Mouse (Mus musculus) MEL (cell line): ENCODE results near the gene Dqx1. TPM values are rescaled to one million over a fixed set of nuclear protein-coding genes. Genes with fewer than 3 reads are reported as not detected.

ENCODE experiments used
- DNase-seq: peaks from one replicate; pipeline ENCODE4 v3.0.0; 2011; ENCODE audit warnings: low read depth, low spot score
- H3K27ac ChIP-seq: 2 replicates; pipeline ENCODE4 v1.5.1; 2012; ENCODE audit warnings: low read depth, mild to moderate bottlenecking, control low read depth, low read length, moderate library complexity; ENCODE audit not compliant: control insufficient read depth
- H3K27me3 ChIP-seq, 2 experiments: fragments of 150-350 bp in 1 of 2; sonication (generic) in 1 of 2; 2 replicates each; pipeline ENCODE4 v1.6.1; 2012; ENCODE audit warnings: low read length in 2 of 2, mild to moderate bottlenecking in 2 of 2, improper control_type of control experiment in 1 of 2, moderate library complexity in 1 of 2; ENCODE audit not compliant: insufficient read depth in 2 of 2, control insufficient read depth in 1 of 2
- H3K36me3 ChIP-seq, 2 experiments: 2 replicates each; pipeline ENCODE4 v1.6.1; 2012 to 2014; ENCODE audit warnings: low read length in 2 of 2, improper control_type of control experiment in 1 of 2, inconsistent platforms in 1 of 2, mild to moderate bottlenecking in 1 of 2; ENCODE audit not compliant: insufficient read depth in 2 of 2, control insufficient read depth in 1 of 2
- H3K4me1 ChIP-seq, 2 experiments: fragments of 150-350 bp in 1 of 2; sonication (generic) in 1 of 2; 2 replicates each; pipeline ENCODE4 v1.6.1; 2012; ENCODE audit warnings: low read length in 2 of 2, improper control_type of control experiment in 1 of 2, mild to moderate bottlenecking in 1 of 2; ENCODE audit not compliant: insufficient read depth in 2 of 2, control insufficient read depth in 1 of 2
- H3K4me3 ChIP-seq, 2 experiments: fragments of 150-350 bp in 1 of 2; sonication (generic) in 1 of 2; 2 replicates each; pipeline ENCODE4 v1.5.1; 2012; ENCODE audit warnings: low read depth in 2 of 2, low read length in 2 of 2, mild to moderate bottlenecking in 2 of 2, moderate library complexity in 2 of 2, control low read depth in 1 of 2, improper control_type of control experiment in 1 of 2; ENCODE audit not compliant: control insufficient read depth in 1 of 2, insufficient read depth in 1 of 2
- H3K79me2 ChIP-seq: 2 replicates; pipeline ENCODE4 v1.6.1; 2012; ENCODE audit warnings: mild to moderate bottlenecking, low read length, moderate library complexity; ENCODE audit not compliant: control insufficient read depth, poor library complexity, insufficient read depth
- H3K9ac ChIP-seq: 2 replicates; pipeline ENCODE4 v1.6.1; 2012; ENCODE audit warnings: low read depth, mild to moderate bottlenecking, control low read depth, low read length, moderate library complexity; ENCODE audit not compliant: control insufficient read depth, poor library complexity, severe bottlenecking
- H3K9me3 ChIP-seq: fragments of 150-350 bp; sonication (generic); replicated peaks from 2 replicates; pipeline ENCODE4 v1.6.1; 2012; ENCODE audit warnings: mild to moderate bottlenecking, low read length, improper control_type of control experiment, moderate library complexity; ENCODE audit not compliant: insufficient read depth
- CHD1 ChIP-seq: IDR thresholded peaks from 2 replicates; pipeline ENCODE4 v1.6.1; 2012; ENCODE audit warnings: low read depth, mild to moderate bottlenecking, inconsistent platforms, low read length, improper control_type of control experiment
- CHD2 ChIP-seq: IDR thresholded peaks from 2 replicates; pipeline ENCODE4 v1.6.1; 2011; ENCODE audit warnings: low read length, improper control_type of control experiment
- CTCF ChIP-seq, 3 experiments: IDR thresholded peaks in 2 of 3; conservative IDR thresholded peaks in 1 of 3; 2 replicates each; pipeline ENCODE4 v1.5.1; 2011 to 2012; ENCODE audit warnings: low read length in 3 of 3, low read depth in 2 of 3, mild to moderate bottlenecking in 2 of 3, improper control_type of control experiment in 1 of 3, inconsistent platforms in 1 of 3, mixed read lengths in 1 of 3, moderate library complexity in 1 of 3; ENCODE audit not compliant: control insufficient read depth in 1 of 3, insufficient read depth in 1 of 3, poor library complexity in 1 of 3, severe bottlenecking in 1 of 3
- E2F4 ChIP-seq: IDR thresholded peaks from 2 replicates; pipeline ENCODE4 v1.6.1; 2011; ENCODE audit warnings: low read depth, low read length, improper control_type of control experiment, borderline replicate concordance
- EP300 ChIP-seq, 2 experiments: IDR thresholded peaks; 2 replicates each; pipeline ENCODE4 v1.6.1; 2011; ENCODE audit warnings: improper control_type of control experiment in 2 of 2, low read length in 2 of 2, low read depth in 1 of 2, mild to moderate bottlenecking in 1 of 2
- GABPA ChIP-seq: IDR thresholded peaks from 2 replicates; pipeline ENCODE4 v1.6.1; 2012; ENCODE audit warnings: low read depth, mild to moderate bottlenecking, inconsistent platforms, low read length, improper control_type of control experiment, moderate library complexity
- GATA1 ChIP-seq: IDR thresholded peaks from 2 replicates; pipeline ENCODE4 v1.6.1; 2011; ENCODE audit warnings: low read depth, low read length, improper control_type of control experiment
- HCFC1 ChIP-seq: IDR thresholded peaks from 2 replicates; pipeline ENCODE4 v1.6.1; 2012; ENCODE audit warnings: low read depth, mild to moderate bottlenecking, inconsistent platforms, low read length, improper control_type of control experiment, moderate library complexity
- MAFK ChIP-seq: IDR thresholded peaks from 2 replicates; pipeline ENCODE4 v1.6.1; 2011; ENCODE audit warnings: low read depth, mild to moderate bottlenecking, low read length, improper control_type of control experiment, borderline replicate concordance
- MAZ ChIP-seq: IDR thresholded peaks from 2 replicates; pipeline ENCODE4 v1.6.1; 2012; ENCODE audit warnings: low read depth, mild to moderate bottlenecking, inconsistent platforms, low read length, improper control_type of control experiment
- MEF2A ChIP-seq: IDR thresholded peaks from 2 replicates; pipeline ENCODE4 v1.6.1; 2014; ENCODE audit warnings: low read depth, mild to moderate bottlenecking, inconsistent platforms, low read length, improper control_type of control experiment; ENCODE audit not compliant: poor library complexity, insufficient replicate concordance, severe bottlenecking; ENCODE audit errors: extremely low read depth
- MXI1 ChIP-seq: IDR thresholded peaks from 2 replicates; pipeline ENCODE4 v1.6.1; 2011; ENCODE audit warnings: mild to moderate bottlenecking, low read depth, low read length, improper control_type of control experiment
- NELFE ChIP-seq: IDR thresholded peaks from 2 replicates; pipeline ENCODE4 v1.6.1; 2011; ENCODE audit warnings: low read depth, low read length, improper control_type of control experiment
- POLR2A ChIP-seq, 2 experiments: IDR thresholded peaks; 2 replicates each; pipeline ENCODE4 v1.6.1; 2011 to 2012; ENCODE audit warnings: low read length in 2 of 2, mild to moderate bottlenecking in 2 of 2, control low read depth in 1 of 2, improper control_type of control experiment in 1 of 2, low read depth in 1 of 2, moderate library complexity in 1 of 2; ENCODE audit not compliant: control insufficient read depth in 1 of 2, insufficient read depth in 1 of 2, poor library complexity in 1 of 2
- POLR2AphosphoS2 ChIP-seq: IDR thresholded peaks from 2 replicates; pipeline ENCODE4 v1.6.1; 2011; ENCODE audit warnings: low read length, improper control_type of control experiment
- POLR2AphosphoS5 ChIP-seq: IDR thresholded peaks from 2 replicates; pipeline ENCODE4 v1.6.1; 2012; ENCODE audit warnings: low read depth, borderline replicate concordance, mild to moderate bottlenecking, inconsistent platforms, low read length, moderate library complexity, mixed read lengths
- RAD21 ChIP-seq: IDR thresholded peaks from 2 replicates; pipeline ENCODE4 v1.6.1; 2011; ENCODE audit warnings: mild to moderate bottlenecking, low read depth, low read length, improper control_type of control experiment
- RCOR1 ChIP-seq: IDR thresholded peaks from 2 replicates; pipeline ENCODE4 v1.6.1; 2012; ENCODE audit warnings: low read depth, mild to moderate bottlenecking, inconsistent platforms, low read length, improper control_type of control experiment
- SIN3A ChIP-seq: IDR thresholded peaks from 2 replicates; pipeline ENCODE4 v1.6.1; 2012; ENCODE audit warnings: low read length, improper control_type of control experiment, inconsistent platforms
- SMC3 ChIP-seq: IDR thresholded peaks from 2 replicates; pipeline ENCODE4 v1.6.1; 2011; ENCODE audit warnings: low read depth, low read length, improper control_type of control experiment
- TAL1 ChIP-seq: IDR thresholded peaks from 2 replicates; pipeline ENCODE4 v1.6.1; 2012; ENCODE audit warnings: mild to moderate bottlenecking, inconsistent platforms, low read length, moderate library complexity, mixed read lengths
- TBP ChIP-seq: IDR thresholded peaks from 2 replicates; pipeline ENCODE4 v1.8.0; 2011; ENCODE audit warnings: low read depth, low read length, improper control_type of control experiment
- TCF12 ChIP-seq: IDR thresholded peaks from 2 replicates; pipeline ENCODE4 v1.6.1; 2014; ENCODE audit warnings: low read depth, mild to moderate bottlenecking, inconsistent platforms, low read length, improper control_type of control experiment, moderate library complexity
- UBTF ChIP-seq: IDR thresholded peaks from 2 replicates; pipeline ENCODE4 v1.6.1; 2012; ENCODE audit warnings: low read depth, mild to moderate bottlenecking, inconsistent platforms, low read length, improper control_type of control experiment, moderate library complexity, borderline replicate concordance; ENCODE audit not compliant: insufficient read depth
- USF1 ChIP-seq: IDR thresholded peaks from 2 replicates; pipeline ENCODE4 v1.6.1; 2014; ENCODE audit warnings: low read depth, mild to moderate bottlenecking, inconsistent platforms, low read length, improper control_type of control experiment, moderate library complexity
- USF2 ChIP-seq, 2 experiments: IDR thresholded peaks; 2 replicates each; pipeline ENCODE4 v1.6.1; 2011 to 2012; ENCODE audit warnings: improper control_type of control experiment in 2 of 2, low read length in 2 of 2, borderline replicate concordance in 1 of 2, inconsistent platforms in 1 of 2, low read depth in 1 of 2, mild to moderate bottlenecking in 1 of 2; ENCODE audit not compliant: insufficient read depth in 1 of 2
- ZC3H11A ChIP-seq: IDR thresholded peaks from 2 replicates; pipeline ENCODE4 v1.6.1; 2012; ENCODE audit warnings: low read depth, mild to moderate bottlenecking, inconsistent platforms, low read length, improper control_type of control experiment
- ZKSCAN1 ChIP-seq: IDR thresholded peaks from 2 replicates; pipeline ENCODE4 v1.6.1; 2012; ENCODE audit warnings: low read depth, mild to moderate bottlenecking, inconsistent platforms, low read length, improper control_type of control experiment, moderate library complexity
- ZMIZ1 ChIP-seq: IDR thresholded peaks from 2 replicates; pipeline ENCODE4 v1.6.1; 2012; ENCODE audit warnings: low read depth, mild to moderate bottlenecking, inconsistent platforms, low read length, improper control_type of control experiment, moderate library complexity
- ZNF384 ChIP-seq: IDR thresholded peaks from 2 replicates; pipeline ENCODE4 v1.6.1; 2012; ENCODE audit warnings: low read depth, mild to moderate bottlenecking, inconsistent platforms, low read length, improper control_type of control experiment
- polyA plus RNA-seq, 2 experiments: library from polyadenylated mRNA; stranded (reverse) in 1 of 2; unstranded in 1 of 2; fragments of >175 nt in 1 of 2; fragments of >200 nt in 1 of 2; gene quantifications; 2 replicates each; pipeline versions ENCODE4 v1.2.1 to v1.2.4; 2012; ENCODE audit warnings: low replicate concordance in 2 of 2, low read depth in 1 of 2; ENCODE audit not compliant: insufficient read length in 2 of 2, insufficient read depth in 1 of 2, missing spikeins in 1 of 2
- total RNA-seq: library from RNA; depleted of rRNA; stranded (reverse); fragments of 300-350 nt; gene quantifications from 2 replicates; pipeline ENCODE4 v1.2.3, GENCODE M21; 2012

Gene Dqx1
- total and polyA plus RNA-seq, 3 experiments, result 1.3 to 3.4 TPM; not detected in 1

- TF ChIP-seq UBTF (peak; percentile 44; the same call in 1 of the 2 replicates), POLR2AphosphoS5 (no peak), POLR2AphosphoS2 (peak; percentile 34), TBP (peak; percentile 58; the same call in 1 of the 2 replicates), E2F4 (peak; percentile 23; the same call in 1 of the 2 replicates), ZNF384 (no peak), RCOR1 (no peak), HCFC1 (peak; percentile 97), EP300 (IDR thresholded peaks at IDR 0.05; ENCODE audit: low read depth in 1 of 2, low read length in 2 of 2) (no peak; a peak in 1 of 4 replicates), TCF12 (peak; percentile 54; the same call in 1 of the 2 replicates), RAD21 (peak; percentile 65), POLR2A (IDR thresholded peaks at IDR 0.05; ENCODE audit: control insufficient read depth in 1 of 2, insufficient read depth in 1 of 2, low read depth in 1 of 2, low read length in 2 of 2, poor library complexity in 1 of 2) (peak in 1 of 2 experiments; percentile 81; a peak in 2 of 4 replicates), CTCF (IDR thresholded peaks at IDR 0.05 in 2 of 3, conservative IDR thresholded peaks at IDR 0.05 in 1 of 3; ENCODE audit: control insufficient read depth in 1 of 3, insufficient read depth in 1 of 3, low read depth in 2 of 3, low read length in 3 of 3, poor library complexity in 1 of 3, severe bottlenecking in 1 of 3) (peak; percentile 17 to 82 (median 31); a peak in 4 of 6 replicates), MEF2A (no peak), MAFK (no peak), NELFE (peak; percentile 52; the same call in 1 of the 2 replicates), ZKSCAN1 (no peak), SMC3 (peak; percentile 83), USF1 (peak; percentile 84), CHD2 (no peak)
Observed at GRCm38 (mm10) chr6:83101316-83101687, 43.7 kb downstream of the Dqx1 start, which contains the start of the genes Ccdc142 and Gm42688 (continued).

- no peaks in the 10 kb centered on the region for H3K27me3 ChIP-seq
- H3K36me3 ChIP-seq, result peaks cover 1 to 8% of the 10 kb centered on the region in 2 experiments; a peak in 3 of 4 replicates
- no peaks in the 10 kb centered on the region for H3K9me3 ChIP-seq
- H3K9ac ChIP-seq, result peak overlapping the region; percentile 76
- DNase-seq, result peak; percentile 77
- peaks cover 12% of the 10 kb centered on the region for H3K79me2 ChIP-seq
- H3K4me3 ChIP-seq, result peak overlapping the region; percentile 66
- peaks cover 0 to 7% of the 10 kb centered on the region in 2 experiments; a peak in 3 of 4 replicates for H3K4me1 ChIP-seq
- peak overlapping the region; percentile 63 for H3K27ac ChIP-seq
- TF ChIP-seq MAZ (no peak), CHD1 (no peak), ZMIZ1 (no peak), HCFC1 (0 out of 2 replicates have a peak, but pooled peaks have one; percentile 25), ZC3H11A (no peak), ZNF384 (no peak), GABPA (no peak), RCOR1 (no peak), SIN3A (no peak; the same call in 1 of the 2 replicates), MEF2A (no peak), POLR2A (IDR thresholded peaks at IDR 0.05; ENCODE audit: control insufficient read depth in 1 of 2, insufficient read depth in 1 of 2, low read depth in 1 of 2, low read length in 2 of 2, poor library complexity in 1 of 2) (peak in 1 of 2 experiments; percentile 19; a peak in 2 of 4 replicates), TAL1 (no peak), USF2 (IDR thresholded peaks at IDR 0.05; ENCODE audit: borderline replicate concordance in 1 of 2, insufficient read depth in 1 of 2, low read depth in 1 of 2, low read length in 2 of 2) (no peak), GATA1 (no peak), E2F4 (no peak), CHD2 (no peak), USF1 (no peak), UBTF (peak; percentile 23; the same call in 1 of the 2 replicates), SMC3 (0 out of 2 replicates have a peak, but pooled peaks have one; percentile 15), MXI1 (0 out of 2 replicates have a peak, but pooled peaks have one; percentile 3)
Observed at GRCm38 (mm10) chr6:83101688-83102556, 44.3 kb downstream of the Dqx1 start.
